Mouse (Mus musculus): ENCODE measurements at regions not wholly inside any gene's neighbourhood (a gene's known extent, or its start where the extent isn't known, plus 50 kb on each side); places are given as distances from the start of the nearest gene placed in this dataset.

- no peak for ATAC-seq (replicated peaks; ENCODE audit: poor library complexity, severe bottlenecking)
Measured at GRCm38 (mm10) chr15:39998063-39998462, 136.1 kb upstream of the 9330182O14Rik start.

- no peak for ATAC-seq (replicated peaks; ENCODE audit: poor library complexity, severe bottlenecking)
Measured at GRCm38 (mm10) chr15:40000022-40000421, 134.1 kb upstream of the 9330182O14Rik start.

GRCm38 (mm10) chr15:40005096-40005495 is 129.1 kb upstream of the 9330182O14Rik start:
- ATAC-seq (replicated peaks; ENCODE audit: poor library complexity, severe bottlenecking): no peak

- ATAC-seq (replicated peaks; ENCODE audit: poor library complexity, severe bottlenecking): no peak
Measured at GRCm38 (mm10) chr15:40007844-40008243, 126.3 kb upstream of the 9330182O14Rik start.

GRCm38 (mm10) chr15:40013833-40014232 is 120.3 kb upstream of the 9330182O14Rik start:
- ATAC-seq (replicated peaks; ENCODE audit: poor library complexity, severe bottlenecking): peak; percentile 84

GRCm38 (mm10) chr15:40017019-40017418 is 117.1 kb upstream of the 9330182O14Rik start:
- no peak for ATAC-seq (replicated peaks; ENCODE audit: poor library complexity, severe bottlenecking)

- ATAC-seq (replicated peaks; ENCODE audit: poor library complexity, severe bottlenecking): no peak
Measured at GRCm38 (mm10) chr15:40017597-40017996, 116.6 kb upstream of the 9330182O14Rik start.

GRCm38 (mm10) chr15:40018047-40018791 is 115.9 kb upstream of the 9330182O14Rik start:
- ATAC-seq (replicated peaks; ENCODE audit: poor library complexity, severe bottlenecking): no peak

GRCm38 (mm10) chr15:40018792-40019151 is 115.4 kb upstream of the 9330182O14Rik start:
- no peak for ATAC-seq (replicated peaks; ENCODE audit: poor library complexity, severe bottlenecking)

- no peak for ATAC-seq (replicated peaks; ENCODE audit: poor library complexity, severe bottlenecking)
Measured at GRCm38 (mm10) chr15:40019226-40019625, 114.9 kb upstream of the 9330182O14Rik start.

- ATAC-seq (replicated peaks; ENCODE audit: poor library complexity, severe bottlenecking): peak; percentile 51
Measured at GRCm38 (mm10) chr15:40020097-40020496, 114.1 kb upstream of the 9330182O14Rik start.

- peak; percentile 20; the same call in 1 of the 2 replicates for ATAC-seq (replicated peaks; ENCODE audit: poor library complexity, severe bottlenecking)
Measured at GRCm38 (mm10) chr15:40020646-40021045, 113.5 kb upstream of the 9330182O14Rik start.

- ATAC-seq (replicated peaks; ENCODE audit: poor library complexity, severe bottlenecking): peak; percentile 73
Measured at GRCm38 (mm10) chr15:40023195-40023594, 111.0 kb upstream of the 9330182O14Rik start.

GRCm38 (mm10) chr15:40032088-40032487 is 102.1 kb upstream of the 9330182O14Rik start:
- no peak for ATAC-seq (replicated peaks; ENCODE audit: poor library complexity, severe bottlenecking)

- no peak for ATAC-seq (replicated peaks; ENCODE audit: poor library complexity, severe bottlenecking)
Measured at GRCm38 (mm10) chr15:40036181-40036580, 98.0 kb upstream of the 9330182O14Rik start.

- ATAC-seq (replicated peaks; ENCODE audit: poor library complexity, severe bottlenecking): no peak
Measured at GRCm38 (mm10) chr15:40037266-40037665, 96.9 kb upstream of the 9330182O14Rik start.

- ATAC-seq (replicated peaks; ENCODE audit: poor library complexity, severe bottlenecking): no peak
Measured at GRCm38 (mm10) chr15:40046219-40046618, 87.9 kb upstream of the 9330182O14Rik start.

- ATAC-seq (replicated peaks; ENCODE audit: poor library complexity, severe bottlenecking): peak; percentile 98
Measured at GRCm38 (mm10) chr15:40047100-40047499, 87.1 kb upstream of the 9330182O14Rik start.

GRCm38 (mm10) chr15:40068051-40068450 is 66.1 kb upstream of the 9330182O14Rik start:
- no peak for ATAC-seq (replicated peaks; ENCODE audit: poor library complexity, severe bottlenecking)

GRCm38 (mm10) chr15:40075334-40075893 is 58.8 kb upstream of the 9330182O14Rik start:
- ATAC-seq (replicated peaks; ENCODE audit: poor library complexity, severe bottlenecking): no peak

GRCm38 (mm10) chr15:40079872-40080271 is 54.3 kb upstream of the 9330182O14Rik start:
- ATAC-seq (replicated peaks; ENCODE audit: poor library complexity, severe bottlenecking): no peak

Measured in granulocyte monocyte progenitor cell, adult 5-6 weeks (primary cell).